Mouse (Mus musculus) lung, embryonic 16.5 days (tissue): Measurements from ENCODE around the gene Tmem132d. TPM values are rescaled to one million over a fixed set of nuclear protein-coding genes. Genes with fewer than 3 reads are reported as not detected.

Source experiments
- ATAC-seq: fragments of 200-750 bp; cut with Nextera tagmentation; 2 replicates; pipeline ENCODE4 v1.8.0; 2017; ENCODE audit warnings: low read depth, mild to moderate bottlenecking, moderate library complexity
- H3K27ac ChIP-seq: fragments of 300-500 bp; sonication (generic); 2 replicates; pipeline ENCODE4 v1.5.1; 2014; ENCODE audit warnings: mild to moderate bottlenecking, control low read depth, low read length
- H3K27me3 ChIP-seq: fragments of 300-500 bp; sonication (generic); 2 replicates; pipeline ENCODE4 v1.6.1; 2014; ENCODE audit warnings: low read depth, low read length, mixed read lengths; ENCODE audit not compliant: control insufficient read depth, insufficient read depth
- H3K36me3 ChIP-seq: fragments of 300-500 bp; sonication (generic); 2 replicates; pipeline ENCODE4 v1.6.1; 2014; ENCODE audit warnings: low read length; ENCODE audit not compliant: control insufficient read depth, insufficient read depth
- H3K4me1 ChIP-seq: fragments of 300-500 bp; sonication (generic); replicated peaks from 2 replicates; pipeline ENCODE4 v1.6.1; 2014; ENCODE audit warnings: low read length, mixed read lengths; ENCODE audit not compliant: control insufficient read depth, insufficient read depth
- H3K4me2 ChIP-seq: fragments of 300-500 bp; sonication (generic); 2 replicates; pipeline ENCODE4 v1.6.1; 2014; ENCODE audit warnings: low read depth, low read length, control low read depth
- H3K4me3 ChIP-seq: fragments of 300-500 bp; sonication (generic); 2 replicates; pipeline ENCODE4 v1.5.1; 2014; ENCODE audit warnings: mild to moderate bottlenecking, low read length, control low read depth
- H3K9ac ChIP-seq: fragments of 300-500 bp; sonication (generic); 2 replicates; pipeline ENCODE4 v1.6.1; 2014; ENCODE audit warnings: low read length, control low read depth
- H3K9me3 ChIP-seq: fragments of 300-500 bp; sonication (generic); 2 replicates; pipeline ENCODE4 v1.6.1; 2016; ENCODE audit warnings: low read length; ENCODE audit not compliant: control insufficient read depth
- WGBS: fragments of 180-500 bp; shearing (Covaris S2); extraction: QIAGEN DNeasy Blood & Tissue Kit; methylation state at CpG from one replicate; pipeline ENCODE4 v1.1.7; 2014; 5-methylcytosine and 5-hydroxymethylcytosine counted together
- polyA plus RNA-seq: library from polyadenylated mRNA; unstranded; fragments of >200 nt; fragmentation: Nextera tagmentation; extraction: Ambion mirVana; gene quantifications from 2 replicates; pipeline ENCODE4 v1.2.1, GENCODE M21; 2015

The Tmem132d gene
- polyA plus RNA-seq, 1 experiment from 2014 or later = 0.98 TPM

- 60% methylated on average over 7 of the region's 7 CpGs for WGBS
- H3K27me3 ChIP-seq = no peaks in the 10 kb centered on the region
Observed at GRCm38 (mm10) chr5:128388358-128389141, 44.3 kb downstream of the Tmem132d start.

GRCm38 (mm10) chr5:128369814-128370213, 63.1 kb downstream of the Tmem132d start:
- no peak overlapping the region for H3K4me2 ChIP-seq
- no peak overlapping the region for H3K9ac ChIP-seq
- no peaks in the 10 kb centered on the region for H3K4me1 ChIP-seq
- WGBS = 83% methylated on average over 3 of the region's 3 CpGs
- no peak for ATAC-seq
- H3K27ac ChIP-seq = no peak overlapping the region
- no peaks in the 10 kb centered on the region for H3K27me3 ChIP-seq
- H3K36me3 ChIP-seq = no peaks in the 10 kb centered on the region
- no peak overlapping the region for H3K4me3 ChIP-seq
- no peaks in the 10 kb centered on the region; the same call in 1 of the 2 replicates for H3K9me3 ChIP-seq

More at GRCm38 (mm10) chr5:128388358-128389141, 44.3 kb downstream of the Tmem132d start:
- no peak for ATAC-seq
- Histone ChIP-seq H3K4me3 (no peak overlapping the region), H3K36me3 (no peaks in the 10 kb centered on the region), H3K4me2 (no peak overlapping the region), H3K9me3 (peaks cover 6% of the 10 kb centered on the region), H3K4me1 (no peaks in the 10 kb centered on the region), H3K27ac (no peak overlapping the region), H3K9ac (no peak overlapping the region)

- Histone ChIP-seq H3K4me3 (no peak overlapping the region), H3K4me1 (no peaks in the 10 kb centered on the region), H3K27ac (no peak overlapping the region), H3K4me2 (no peak overlapping the region), H3K9me3 (no peaks in the 10 kb centered on the region; the same call in 1 of the 2 replicates), H3K27me3 (no peaks in the 10 kb centered on the region), H3K9ac (no peak overlapping the region), H3K36me3 (no peaks in the 10 kb centered on the region)
- WGBS = 91% methylated on average over 7 of the region's 7 CpGs
- no peak for ATAC-seq
Observed at GRCm38 (mm10) chr5:128369111-128369510, 63.8 kb downstream of the Tmem132d start.

- ATAC-seq = no peak
Observed at GRCm38 (mm10) chr5:128365261-128365985, 67.5 kb downstream of the Tmem132d start.

GRCm38 (mm10) chr5:128360946-128361675, 71.8 kb downstream of the Tmem132d start:
- no peak overlapping the region for H3K4me3 ChIP-seq
- H3K27ac ChIP-seq = no peak overlapping the region
- WGBS = 77% methylated on average over 23 of the region's 23 CpGs
- no peaks in the 10 kb centered on the region for H3K9me3 ChIP-seq
- no peaks in the 10 kb centered on the region for H3K4me1 ChIP-seq
- ATAC-seq = no peak
- no peak overlapping the region for H3K9ac ChIP-seq
- no peaks in the 10 kb centered on the region for H3K36me3 ChIP-seq
- no peak overlapping the region for H3K4me2 ChIP-seq
- no peaks in the 10 kb centered on the region for H3K27me3 ChIP-seq

More at GRCm38 (mm10) chr5:128365261-128365985, 67.5 kb downstream of the Tmem132d start:
- no peaks in the 10 kb centered on the region for H3K36me3 ChIP-seq
- H3K4me3 ChIP-seq = no peak overlapping the region
- no peak overlapping the region for H3K4me2 ChIP-seq
- no peaks in the 10 kb centered on the region for H3K27me3 ChIP-seq
- no peaks in the 10 kb centered on the region; the same call in 1 of the 2 replicates for H3K9me3 ChIP-seq
- H3K4me1 ChIP-seq = no peaks in the 10 kb centered on the region
- no peak overlapping the region for H3K27ac ChIP-seq
- H3K9ac ChIP-seq = no peak overlapping the region
- 75% methylated on average over 3 of the region's 3 CpGs for WGBS

- Histone ChIP-seq H3K4me3 (no peak overlapping the region), H3K9ac (no peak overlapping the region), H3K36me3 (no peaks in the 10 kb centered on the region), H3K27ac (no peak overlapping the region), H3K4me2 (no peak overlapping the region), H3K9me3 (no peaks in the 10 kb centered on the region), H3K27me3 (no peaks in the 10 kb centered on the region), H3K4me1 (no peaks in the 10 kb centered on the region)
- no peak for ATAC-seq
- 23% methylated on average over 2 of the region's 2 CpGs for WGBS
Observed at GRCm38 (mm10) chr5:128348835-128349234, 84.0 kb downstream of the Tmem132d start.

- H3K27me3 ChIP-seq = no peaks in the 10 kb centered on the region
- WGBS = 46% methylated on average over 7 of the region's 7 CpGs
- H3K36me3 ChIP-seq = no peaks in the 10 kb centered on the region
- H3K27ac ChIP-seq = no peak overlapping the region
- no peaks in the 10 kb centered on the region for H3K4me1 ChIP-seq
- no peak overlapping the region for H3K4me3 ChIP-seq
- no peak overlapping the region for H3K4me2 ChIP-seq
- no peak for ATAC-seq
- no peak overlapping the region for H3K9ac ChIP-seq
- no peaks in the 10 kb centered on the region for H3K9me3 ChIP-seq
Observed at GRCm38 (mm10) chr5:128336841-128337240, 96.0 kb downstream of the Tmem132d start.

GRCm38 (mm10) chr5:128332766-128333165, 100.1 kb downstream of the Tmem132d start:
- 81% methylated on average over 7 of the region's 7 CpGs for WGBS

GRCm38 (mm10) chr5:128330351-128330750, 102.5 kb downstream of the Tmem132d start:
- no peak overlapping the region for H3K4me3 ChIP-seq

More at GRCm38 (mm10) chr5:128332766-128333165, 100.1 kb downstream of the Tmem132d start:
- Histone ChIP-seq H3K9me3 (no peaks in the 10 kb centered on the region), H3K4me3 (no peak overlapping the region), H3K27me3 (no peaks in the 10 kb centered on the region), H3K27ac (no peak overlapping the region), H3K36me3 (no peaks in the 10 kb centered on the region), H3K9ac (no peak overlapping the region), H3K4me2 (no peak overlapping the region), H3K4me1 (no peaks in the 10 kb centered on the region)
- ATAC-seq = no peak

More at GRCm38 (mm10) chr5:128330351-128330750, 102.5 kb downstream of the Tmem132d start:
- no peak overlapping the region for H3K9ac ChIP-seq
- H3K27ac ChIP-seq = no peak overlapping the region
- no peaks in the 10 kb centered on the region for H3K9me3 ChIP-seq
- H3K27me3 ChIP-seq = no peaks in the 10 kb centered on the region
- no peaks in the 10 kb centered on the region for H3K36me3 ChIP-seq
- no peak overlapping the region for H3K4me2 ChIP-seq
- no peak for ATAC-seq
- H3K4me1 ChIP-seq = no peaks in the 10 kb centered on the region
- WGBS = 77% methylated on average over 8 of the region's 8 CpGs
